Mouse (Mus musculus): ENCODE results near the gene Zfp663. TPM values are rescaled to one million over a fixed set of nuclear protein-coding genes. Genes with fewer than 3 reads are reported as not detected.

The Zfp663 gene
- total RNA-seq, 1 experiment = not detected

DNA sequence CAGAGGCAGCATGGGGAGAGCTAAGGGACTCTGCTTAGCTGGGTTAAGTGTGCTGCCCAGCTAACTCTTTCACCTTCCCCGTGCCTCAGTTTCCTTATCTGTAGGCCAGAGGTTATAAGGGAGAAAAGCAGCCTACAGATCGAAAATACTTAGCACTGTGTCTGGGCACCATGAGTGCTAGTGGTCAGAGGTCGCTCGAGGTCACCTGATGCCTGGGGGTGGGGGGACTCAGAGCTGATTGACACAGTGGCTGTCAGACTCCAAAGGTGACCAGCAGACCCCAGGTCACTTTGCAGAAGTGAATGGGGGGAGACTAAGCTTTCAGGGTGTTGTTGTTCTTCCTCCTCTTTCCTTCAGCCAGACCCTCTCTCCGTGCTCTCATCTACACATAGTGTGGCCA is 45.8 kb upstream of the Zfp663 start:
- DNase-seq (ENCODE audit: low read depth, low spot score) = no peak
- Histone ChIP-seq H3K27ac (ENCODE audit: insufficient read depth, low read depth, low read length, poor library complexity, severe bottlenecking) (no peak overlapping the region), H3K4me1 (ENCODE audit: control insufficient read depth in 2 of 2, insufficient read depth in 2 of 2, low read length in 2 of 2, poor library complexity in 1 of 2) (peaks cover 0 to 9% of the 10 kb centered on the region in 2 experiments; a peak in 1 of 4 replicates), H3K4me3 (ENCODE audit: insufficient read depth in 1 of 2, low read depth in 1 of 2, low read length in 2 of 2, poor library complexity in 1 of 2, severe bottlenecking in 1 of 2) (no peak overlapping the region), H3K36me3 (ENCODE audit: control insufficient read depth, insufficient read depth, low read length, poor library complexity, severe bottlenecking) (no peaks in the 10 kb centered on the region), H3K9ac (ENCODE audit: insufficient read depth, low read depth, low read length, poor library complexity, severe bottlenecking) (no peak overlapping the region), H3K9me3 (ENCODE audit: control insufficient read depth, insufficient read depth, low read depth, low read length) (no peaks in the 10 kb centered on the region)
- in situ Hi-C loops (cut with MboI; ENCODE audit: low sequenced_read_pairs in 2 of 2, unreplicated experiment in 2 of 2) = no loop called here
- TF ChIP-seq MAFK (IDR thresholded peaks at IDR 0.05; ENCODE audit: insufficient read depth, low read depth, low read length) (no peak), HCFC1 (IDR thresholded peaks at IDR 0.05; ENCODE audit: borderline replicate concordance, insufficient read depth, low read length) (no peak)

DNA sequence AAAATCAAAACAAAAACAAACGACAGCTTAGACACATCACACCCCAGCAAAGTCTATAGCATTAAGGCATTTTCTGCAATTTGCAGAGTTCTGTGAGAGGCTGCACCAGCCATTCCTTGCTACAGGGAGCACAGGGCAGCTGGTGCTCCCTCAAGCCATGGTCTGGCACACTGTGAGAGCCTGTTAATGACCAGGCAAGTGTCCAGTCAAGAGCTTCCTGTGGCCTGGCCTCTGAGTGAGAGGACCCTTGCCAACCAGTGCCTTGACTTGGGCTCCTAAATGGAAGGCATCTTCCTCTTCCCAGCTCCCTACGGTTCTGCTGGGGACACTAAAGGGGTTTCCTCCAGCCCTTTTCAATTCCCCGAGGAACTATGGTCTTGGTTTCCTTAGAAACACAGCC is 45.4 kb upstream of the Zfp663 start:
- H3K9ac ChIP-seq (ENCODE audit: insufficient read depth, low read depth, low read length, poor library complexity, severe bottlenecking) = no peak overlapping the region

DNA sequence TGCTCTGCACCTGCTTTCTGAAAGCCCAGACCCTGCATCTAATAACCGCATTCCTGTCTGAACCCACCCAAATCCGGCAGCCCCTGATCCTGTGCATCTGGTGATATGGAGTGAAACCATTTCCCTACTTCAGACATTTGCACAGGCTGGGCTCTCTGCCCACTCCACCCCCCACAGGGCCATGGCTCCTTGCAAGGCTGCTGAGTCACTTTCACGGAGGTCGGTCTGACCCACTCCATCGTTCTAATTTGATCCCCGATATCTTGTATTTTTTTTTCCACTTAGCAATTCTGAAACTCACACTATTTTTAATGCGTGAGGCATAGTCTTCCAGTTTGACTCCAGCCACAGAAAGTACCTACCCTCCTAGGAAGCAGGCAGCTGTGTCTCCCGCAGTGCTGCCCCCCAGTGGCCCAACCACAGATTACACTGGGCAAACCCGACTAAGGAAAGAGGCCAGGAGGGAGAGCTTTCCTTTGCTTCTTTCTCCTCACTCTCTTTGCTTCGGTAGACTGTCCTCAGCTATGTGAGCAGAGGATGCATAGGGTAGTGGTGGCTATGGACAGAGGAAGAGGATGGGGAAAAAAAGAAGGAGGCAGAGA is 39.3 kb upstream of the Zfp663 start:
- no peak for TF ChIP-seq HCFC1 (IDR thresholded peaks at IDR 0.05; ENCODE audit: borderline replicate concordance, insufficient read depth, low read length)
- H3K36me3 ChIP-seq (ENCODE audit: control insufficient read depth, insufficient read depth, low read length, poor library complexity, severe bottlenecking) = no peaks in the 10 kb centered on the region
- H3K9ac ChIP-seq (ENCODE audit: insufficient read depth, low read depth, low read length, poor library complexity, severe bottlenecking) = no peak overlapping the region
- in situ Hi-C loops (cut with MboI; ENCODE audit: low sequenced_read_pairs in 2 of 2, unreplicated experiment in 2 of 2) = no loop called here
- no peak for DNase-seq (ENCODE audit: low read depth, low spot score)
- H3K9me3 ChIP-seq (ENCODE audit: control insufficient read depth, insufficient read depth, low read depth, low read length) = no peaks in the 10 kb centered on the region
- H3K4me3 ChIP-seq (ENCODE audit: insufficient read depth in 1 of 2, low read depth in 1 of 2, low read length in 2 of 2, poor library complexity in 1 of 2, severe bottlenecking in 1 of 2) = no peak overlapping the region
- H3K27ac ChIP-seq (ENCODE audit: insufficient read depth, low read depth, low read length, poor library complexity, severe bottlenecking) = no peak overlapping the region
- no peaks in the 10 kb centered on the region for H3K4me1 ChIP-seq (ENCODE audit: control insufficient read depth in 2 of 2, insufficient read depth in 2 of 2, low read length in 2 of 2, poor library complexity in 1 of 2)

More for the DNA sequence above, 45.4 kb upstream of the Zfp663 start:
- H3K4me3 ChIP-seq (ENCODE audit: insufficient read depth in 1 of 2, low read depth in 1 of 2, low read length in 2 of 2, poor library complexity in 1 of 2, severe bottlenecking in 1 of 2) = no peak overlapping the region
- H3K9me3 ChIP-seq (ENCODE audit: control insufficient read depth, insufficient read depth, low read depth, low read length) = no peaks in the 10 kb centered on the region
- H3K36me3 ChIP-seq (ENCODE audit: control insufficient read depth, insufficient read depth, low read length, poor library complexity, severe bottlenecking) = no peaks in the 10 kb centered on the region
- in situ Hi-C loops (cut with MboI; ENCODE audit: low sequenced_read_pairs in 2 of 2, unreplicated experiment in 2 of 2) = no loop called here
- no peak for DNase-seq (ENCODE audit: low read depth, low spot score)
- no peak for TF ChIP-seq ZNF384 (IDR thresholded peaks at IDR 0.05; ENCODE audit: low read depth, low read length)
- no peak for TF ChIP-seq CHD2 (IDR thresholded peaks at IDR 0.05; ENCODE audit: low read depth, low read length)
- no peak for TF ChIP-seq MAFK (IDR thresholded peaks at IDR 0.05; ENCODE audit: insufficient read depth, low read depth, low read length)
- no peak overlapping the region for H3K27ac ChIP-seq (ENCODE audit: insufficient read depth, low read depth, low read length, poor library complexity, severe bottlenecking)
- peaks cover 0 to 9% of the 10 kb centered on the region in 2 experiments; a peak in 1 of 4 replicates for H3K4me1 ChIP-seq (ENCODE audit: control insufficient read depth in 2 of 2, insufficient read depth in 2 of 2, low read length in 2 of 2, poor library complexity in 1 of 2)

DNA sequence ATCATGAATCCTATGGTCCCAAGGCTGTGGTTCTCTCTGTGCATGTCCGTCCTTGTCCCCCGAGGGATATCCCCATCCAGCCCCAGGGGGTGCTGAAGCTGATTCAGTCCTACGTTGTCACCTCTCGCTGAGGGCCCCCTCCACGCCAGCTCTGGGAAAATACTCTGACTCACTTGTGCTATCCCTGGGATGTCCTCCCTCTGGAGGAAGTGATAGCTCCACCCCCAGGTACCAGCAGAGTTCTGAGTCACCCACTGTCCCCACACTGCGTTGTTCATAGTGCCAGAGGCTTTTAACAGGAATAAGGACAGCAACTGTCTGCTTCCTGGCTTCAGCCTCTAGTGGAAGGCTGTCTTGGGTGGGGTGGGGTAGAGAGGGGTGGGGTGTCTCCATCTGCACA is 36.8 kb upstream of the Zfp663 start:
- Histone ChIP-seq H3K36me3 (ENCODE audit: control insufficient read depth, insufficient read depth, low read length, poor library complexity, severe bottlenecking) (no peaks in the 10 kb centered on the region), H3K9me3 (ENCODE audit: control insufficient read depth, insufficient read depth, low read depth, low read length) (no peaks in the 10 kb centered on the region), H3K9ac (ENCODE audit: insufficient read depth, low read depth, low read length, poor library complexity, severe bottlenecking) (no peak overlapping the region), H3K4me1 (ENCODE audit: control insufficient read depth in 2 of 2, insufficient read depth in 2 of 2, low read length in 2 of 2, poor library complexity in 1 of 2) (peaks cover 0 to 6% of the 10 kb centered on the region in 2 experiments; a peak in 1 of 4 replicates), H3K4me3 (ENCODE audit: insufficient read depth in 1 of 2, low read depth in 1 of 2, low read length in 2 of 2, poor library complexity in 1 of 2, severe bottlenecking in 1 of 2) (no peak overlapping the region), H3K27ac (ENCODE audit: insufficient read depth, low read depth, low read length, poor library complexity, severe bottlenecking) (no peak overlapping the region)
- in situ Hi-C loops (cut with MboI; ENCODE audit: low sequenced_read_pairs in 2 of 2, unreplicated experiment in 2 of 2) = no loop called here
- no peak for TF ChIP-seq ZNF384 (IDR thresholded peaks at IDR 0.05; ENCODE audit: low read depth, low read length)
- no peak for TF ChIP-seq MAFK (IDR thresholded peaks at IDR 0.05; ENCODE audit: insufficient read depth, low read depth, low read length)
- TF ChIP-seq CHD2 (IDR thresholded peaks at IDR 0.05; ENCODE audit: low read depth, low read length) = no peak
- no peak for TF ChIP-seq ZC3H11A (IDR thresholded peaks at IDR 0.05; ENCODE audit: borderline replicate concordance, low read depth, low read length)
- no peak for TF ChIP-seq HCFC1 (IDR thresholded peaks at IDR 0.05; ENCODE audit: borderline replicate concordance, insufficient read depth, low read length)
- no peak for DNase-seq (ENCODE audit: low read depth, low spot score)

DNA sequence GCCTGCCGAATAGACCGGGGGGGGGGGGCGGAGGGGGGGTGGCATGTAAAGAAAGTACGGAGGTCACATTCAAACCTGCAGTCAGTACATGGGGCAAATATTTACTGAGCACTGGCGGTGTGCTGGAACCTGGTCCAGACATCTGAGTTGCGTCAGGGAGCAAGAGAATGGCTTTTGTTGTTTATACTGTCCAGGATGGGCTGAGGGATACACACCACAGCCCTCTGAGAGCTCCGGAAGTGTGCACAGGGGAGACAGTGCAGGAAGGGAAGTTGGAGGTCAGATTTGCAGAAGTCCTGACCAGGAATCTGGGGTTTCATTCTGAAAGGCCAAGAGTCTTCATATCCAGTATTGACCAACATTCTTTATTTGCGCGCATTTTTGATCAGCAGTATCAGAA is 36.4 kb upstream of the Zfp663 start:
- TF ChIP-seq ZNF384 (IDR thresholded peaks at IDR 0.05; ENCODE audit: low read depth, low read length) = no peak
- no peak for TF ChIP-seq HCFC1 (IDR thresholded peaks at IDR 0.05; ENCODE audit: borderline replicate concordance, insufficient read depth, low read length)
- no peak for TF ChIP-seq ZC3H11A (IDR thresholded peaks at IDR 0.05; ENCODE audit: borderline replicate concordance, low read depth, low read length)
- no peak for TF ChIP-seq MAFK (IDR thresholded peaks at IDR 0.05; ENCODE audit: insufficient read depth, low read depth, low read length)
- TF ChIP-seq CHD2 (IDR thresholded peaks at IDR 0.05; ENCODE audit: low read depth, low read length) = no peak
- Histone ChIP-seq H3K4me3 (ENCODE audit: insufficient read depth in 1 of 2, low read depth in 1 of 2, low read length in 2 of 2, poor library complexity in 1 of 2, severe bottlenecking in 1 of 2) (no peak overlapping the region), H3K4me1 (ENCODE audit: control insufficient read depth in 2 of 2, insufficient read depth in 2 of 2, low read length in 2 of 2, poor library complexity in 1 of 2) (peaks cover 0 to 7% of the 10 kb centered on the region in 2 experiments; a peak in 1 of 4 replicates), H3K9ac (ENCODE audit: insufficient read depth, low read depth, low read length, poor library complexity, severe bottlenecking) (no peak overlapping the region), H3K27ac (ENCODE audit: insufficient read depth, low read depth, low read length, poor library complexity, severe bottlenecking) (no peak overlapping the region), H3K36me3 (ENCODE audit: control insufficient read depth, insufficient read depth, low read length, poor library complexity, severe bottlenecking) (no peaks in the 10 kb centered on the region), H3K9me3 (ENCODE audit: control insufficient read depth, insufficient read depth, low read depth, low read length) (no peaks in the 10 kb centered on the region)
- in situ Hi-C loops (cut with MboI; ENCODE audit: low sequenced_read_pairs in 2 of 2, unreplicated experiment in 2 of 2) = no loop called here
- DNase-seq (ENCODE audit: low read depth, low spot score) = no peak
